Mouse (Mus musculus) forebrain, embryonic 11.5 days (tissue): ENCODE measurements around the gene Fbxo2. TPM values are rescaled to one million over a fixed set of nuclear protein-coding genes. Genes with fewer than 3 reads are reported as not detected.
"Not testable (repeated sequence)": the region's sequence is repeated elsewhere in the genome, so short reads cannot be mapped to it uniquely, and the experiment has no call there.

ENCODE experiments used
- ATAC-seq: fragments of 200-750 bp; cut with Nextera tagmentation; replicated peaks from 2 replicates; pipeline ENCODE4 v1.8.0; 2017; ENCODE audit warnings: moderate TSS enrichment; ENCODE audit not compliant: low FRiP score
- DNase-seq: peaks from one replicate; pipeline ENCODE4 v3.0.0-alpha.2; 2017; ENCODE audit warnings: low spot score
- H3K27ac ChIP-seq: fragments of 300-500 bp; sonication (generic); 2 replicates; pipeline ENCODE4 v1.5.1; 2014; ENCODE audit warnings: low read depth, low read length
- H3K27me3 ChIP-seq: fragments of 300-500 bp; sonication (generic); 2 replicates; pipeline ENCODE4 v1.6.1; 2014; ENCODE audit warnings: mild to moderate bottlenecking, low read length, mixed read lengths; ENCODE audit not compliant: control insufficient read depth, insufficient read depth
- H3K36me3 ChIP-seq: fragments of 300-500 bp; sonication (generic); 2 replicates; pipeline ENCODE4 v1.6.1; 2014; ENCODE audit warnings: mild to moderate bottlenecking, low read length, moderate library complexity, mixed read lengths; ENCODE audit not compliant: control insufficient read depth, insufficient read depth
- H3K4me1 ChIP-seq: fragments of 300-500 bp; sonication (generic); replicated peaks from 2 replicates; pipeline ENCODE4 v1.6.1; 2014; ENCODE audit warnings: low read length, mixed read lengths; ENCODE audit not compliant: control insufficient read depth, insufficient read depth
- H3K4me2 ChIP-seq: fragments of 300-500 bp; sonication (generic); 2 replicates; pipeline ENCODE4 v1.6.1; 2014; ENCODE audit warnings: low read depth, mild to moderate bottlenecking, low read length, moderate library complexity, mixed read lengths; ENCODE audit not compliant: severe bottlenecking
- H3K4me3 ChIP-seq: fragments of 300-500 bp; sonication (generic); 2 replicates; pipeline ENCODE4 v1.5.1; 2014; ENCODE audit warnings: low read depth, low read length
- H3K9ac ChIP-seq: fragments of 300-500 bp; sonication (generic); 2 replicates; pipeline ENCODE4 v1.6.1; 2014; ENCODE audit warnings: low read length
- H3K9me3 ChIP-seq: fragments of 300-500 bp; sonication (generic); 2 replicates; pipeline ENCODE4 v1.6.1; 2016; ENCODE audit warnings: low read length, mixed read lengths; ENCODE audit not compliant: control insufficient read depth
- WGBS: fragments of 180-500 bp; shearing (Covaris S2); extraction: QIAGEN DNeasy Blood & Tissue Kit; methylation state at CpG from one replicate; pipeline ENCODE4 v1.1.7; 2014; 5-methylcytosine and 5-hydroxymethylcytosine counted together
- polyA plus RNA-seq: library from polyadenylated mRNA; unstranded; fragments of >200 nt; fragmentation: Nextera tagmentation; extraction: Ambion mirVana; gene quantifications from 2 replicates; pipeline ENCODE4 v1.2.1, GENCODE M21; 2014

The Fbxo2 gene
- polyA plus RNA-seq, 1 experiment from 2014 or later = 0.87 TPM

DNA sequence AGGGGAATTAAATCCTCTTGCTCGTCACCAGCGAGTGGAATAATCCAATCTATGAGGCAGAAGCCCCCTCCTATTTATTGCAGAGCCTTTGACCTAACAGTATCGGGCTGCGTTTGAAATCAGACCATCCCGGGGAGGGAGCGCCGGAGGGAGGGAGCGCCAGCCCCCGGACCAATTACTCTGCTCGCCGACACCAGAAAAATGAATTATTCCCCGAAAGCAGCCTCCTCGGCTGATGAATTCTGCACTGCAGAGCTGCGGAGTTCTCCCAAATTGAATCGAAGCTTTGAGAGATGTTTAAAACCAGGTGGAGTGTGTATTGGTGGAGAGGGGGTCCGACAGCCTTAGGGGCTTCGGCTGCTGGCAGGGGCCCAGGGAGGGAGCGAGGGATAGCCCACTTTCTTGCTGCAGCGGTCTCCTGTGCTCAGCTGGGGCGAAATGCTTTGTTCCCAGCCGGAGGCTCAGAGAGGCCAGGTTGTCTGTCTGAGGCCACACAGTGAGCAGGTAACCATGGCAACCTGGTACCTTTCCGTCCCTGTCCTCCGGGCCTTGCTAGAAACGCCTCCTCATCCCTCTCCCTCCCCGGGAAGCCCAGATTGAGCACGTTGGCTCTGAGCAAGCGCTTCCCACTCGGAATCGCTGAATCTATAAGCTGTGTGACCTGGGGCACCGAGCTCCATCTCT lies 13.5 kb downstream of the Fbxo2 start:
- peak; percentile 22; the same call in 1 of the 2 replicates for ATAC-seq
- peaks cover 54% of the 10 kb centered on the region for H3K27me3 ChIP-seq
- H3K27ac ChIP-seq = 0 out of 2 replicates have a peak overlapping the region, but pooled peaks have one; percentile 18
- under 1% methylated on average over 30 of the region's 30 CpGs for WGBS
- peak overlapping the region; percentile 17; the same call in 1 of the 2 replicates for H3K4me3 ChIP-seq
- H3K9me3 ChIP-seq = no peaks in the 10 kb centered on the region
- H3K4me1 ChIP-seq = peaks cover 8% of the 10 kb centered on the region
- H3K36me3 ChIP-seq = no peaks in the 10 kb centered on the region
- peak overlapping the region; percentile 38 for H3K4me2 ChIP-seq
- H3K9ac ChIP-seq = peak overlapping the region; percentile 32; the same call in 1 of the 2 replicates
- peak; percentile 72 for DNase-seq

DNA sequence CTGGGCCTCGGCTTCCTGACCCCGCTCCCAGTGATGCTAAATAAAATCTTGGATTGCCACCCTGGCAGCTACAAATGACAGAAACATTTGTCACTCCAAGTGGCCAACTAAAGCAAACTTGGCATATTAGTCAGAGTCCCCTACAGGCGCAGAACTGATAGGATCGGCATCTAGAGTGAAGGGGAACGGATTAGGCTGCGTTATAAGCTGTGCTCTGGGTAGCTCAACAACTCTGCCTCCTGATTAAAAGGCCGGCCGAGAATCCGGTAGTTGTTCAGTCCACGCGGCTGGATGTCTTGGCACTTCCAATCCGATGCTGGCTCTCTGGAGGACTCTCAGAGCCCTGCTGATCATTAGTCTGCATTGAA lies 14.1 kb downstream of the Fbxo2 start:
- H3K27me3 ChIP-seq = peaks cover 51% of the 10 kb centered on the region

DNA sequence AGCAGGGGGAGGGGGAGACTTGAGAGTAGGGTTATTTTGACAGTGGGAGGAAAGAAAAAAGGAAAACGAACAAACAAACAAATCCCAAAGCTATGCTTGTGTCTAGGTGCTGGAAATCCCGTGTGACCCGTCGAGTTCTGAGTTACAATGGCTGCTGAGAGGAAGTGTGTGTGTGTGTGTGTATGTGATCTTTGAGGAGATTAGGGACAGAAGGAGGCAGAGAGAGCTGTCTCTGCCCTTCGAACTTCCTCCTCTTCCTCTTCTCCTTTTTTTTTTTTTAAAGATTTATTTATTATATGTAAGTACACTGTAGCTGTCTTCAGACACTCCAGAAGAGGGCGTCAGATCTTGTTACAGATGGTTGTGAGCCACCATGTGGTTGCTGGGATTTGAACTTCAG lies 16.2 kb downstream of the Fbxo2 start:
- H3K9ac ChIP-seq, H3K4me2 ChIP-seq, H3K9me3 ChIP-seq, ATAC-seq, DNase-seq, H3K4me3 ChIP-seq, H3K4me1 ChIP-seq, H3K36me3 ChIP-seq, H3K27ac ChIP-seq: not testable (repeated sequence)
- H3K27me3 ChIP-seq = peaks cover 44% of the 10 kb centered on the region
- WGBS = 85% methylated on average over 5 of the region's 6 CpGs

More for the DNA sequence above, 14.1 kb downstream of the Fbxo2 start:
- Histone ChIP-seq H3K9ac (no peak overlapping the region), H3K27ac (no peak overlapping the region), H3K4me2 (peak overlapping the region; percentile 38; the same call in 1 of the 2 replicates), H3K36me3 (no peaks in the 10 kb centered on the region), H3K9me3 (no peaks in the 10 kb centered on the region), H3K4me1 (peaks cover 8% of the 10 kb centered on the region), H3K4me3 (peak overlapping the region; percentile 17; the same call in 1 of the 2 replicates)
- DNase-seq (no peak), ATAC-seq (no peak)
- 6% methylated on average over 12 of the region's 12 CpGs for WGBS

- H3K27ac ChIP-seq = no peak overlapping the region
- no peaks in the 10 kb centered on the region for H3K36me3 ChIP-seq
- H3K4me2 ChIP-seq = no peak overlapping the region
- no peak overlapping the region for H3K4me3 ChIP-seq
- DNase-seq (no peak), ATAC-seq (no peak)
- H3K27me3 ChIP-seq = peaks cover 35% of the 10 kb centered on the region
- no peaks in the 10 kb centered on the region for H3K9me3 ChIP-seq
- H3K4me1 ChIP-seq = peaks cover 10% of the 10 kb centered on the region
- H3K9ac ChIP-seq = no peak overlapping the region
Observed at GRCm38 (mm10) chr4:148177716-148178115, 17.3 kb downstream of the Fbxo2 start.

GRCm38 (mm10) chr4:148181483-148181882 lies 21.1 kb downstream of the Fbxo2 start:
- Histone ChIP-seq H3K4me3 (no peak overlapping the region), H3K27me3 (peaks cover 7% of the 10 kb centered on the region), H3K36me3 (no peaks in the 10 kb centered on the region), H3K9ac (no peak overlapping the region), H3K4me1 (peaks cover 5% of the 10 kb centered on the region; the same call in 1 of the 2 replicates), H3K9me3 (no peaks in the 10 kb centered on the region), H3K4me2 (no peak overlapping the region), H3K27ac (no peak overlapping the region)
- 88% methylated on average over 12 of the region's 12 CpGs for WGBS
- no peak for DNase-seq
- no peak for ATAC-seq

- ATAC-seq (peak; percentile 60), DNase-seq (peak; percentile 66)
- peaks cover 5% of the 10 kb centered on the region; the same call in 1 of the 2 replicates for H3K4me1 ChIP-seq
- no peak overlapping the region for H3K4me3 ChIP-seq
- peaks cover 7% of the 10 kb centered on the region for H3K27me3 ChIP-seq
- H3K9ac ChIP-seq = no peak overlapping the region
- no peak overlapping the region for H3K4me2 ChIP-seq
- WGBS = 25% methylated on average over 8 of the region's 8 CpGs
- H3K36me3 ChIP-seq = no peaks in the 10 kb centered on the region
- H3K27ac ChIP-seq = no peak overlapping the region
- H3K9me3 ChIP-seq = no peaks in the 10 kb centered on the region
Observed at GRCm38 (mm10) chr4:148182363-148182762, 21.9 kb downstream of the Fbxo2 start.

DNA sequence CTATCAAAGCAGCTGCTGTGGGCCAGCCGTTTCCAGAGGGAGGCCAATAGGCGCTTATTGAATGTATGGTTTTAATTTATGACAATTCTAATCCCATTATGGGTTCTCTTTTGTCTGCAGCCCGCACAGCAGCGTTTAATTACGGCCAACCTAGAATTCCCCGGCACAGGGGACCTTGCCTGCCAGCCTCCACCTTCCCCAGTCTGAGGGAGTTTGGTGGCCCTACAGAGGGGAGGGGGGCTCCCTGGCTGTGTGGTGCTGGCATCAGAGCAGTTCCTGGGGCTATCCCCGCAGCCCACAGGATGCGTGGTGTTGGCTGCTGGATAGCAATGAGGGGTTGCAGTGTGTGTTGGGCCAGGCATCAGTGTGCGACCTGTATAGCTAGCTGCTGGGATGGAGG lies 24.1 kb downstream of the Fbxo2 start:
- ATAC-seq = no peak
- Histone ChIP-seq H3K36me3 (no peaks in the 10 kb centered on the region), H3K4me2 (no peak overlapping the region), H3K9ac (no peak overlapping the region), H3K9me3 (no peaks in the 10 kb centered on the region), H3K27me3 (0 out of 2 replicates have a peak, but pooled peaks cover 2% of the 10 kb centered on the region), H3K4me1 (peaks cover 5% of the 10 kb centered on the region; the same call in 1 of the 2 replicates), H3K27ac (no peak overlapping the region), H3K4me3 (no peak overlapping the region)
- no peak for DNase-seq
- 30% methylated on average over 9 of the region's 9 CpGs for WGBS

- ATAC-seq (no peak), DNase-seq (no peak)
- 70% methylated on average over 4 of the region's 4 CpGs for WGBS
- Histone ChIP-seq H3K9me3 (no peaks in the 10 kb centered on the region), H3K4me3 (no peak overlapping the region), H3K4me2 (no peak overlapping the region), H3K9ac (no peak overlapping the region), H3K36me3 (no peaks in the 10 kb centered on the region), H3K27me3 (0 out of 2 replicates have a peak, but pooled peaks cover 2% of the 10 kb centered on the region), H3K4me1 (peaks cover 5% of the 10 kb centered on the region; the same call in 1 of the 2 replicates), H3K27ac (no peak overlapping the region)
Observed at GRCm38 (mm10) chr4:148185819-148186218, 25.4 kb downstream of the Fbxo2 start.

DNA sequence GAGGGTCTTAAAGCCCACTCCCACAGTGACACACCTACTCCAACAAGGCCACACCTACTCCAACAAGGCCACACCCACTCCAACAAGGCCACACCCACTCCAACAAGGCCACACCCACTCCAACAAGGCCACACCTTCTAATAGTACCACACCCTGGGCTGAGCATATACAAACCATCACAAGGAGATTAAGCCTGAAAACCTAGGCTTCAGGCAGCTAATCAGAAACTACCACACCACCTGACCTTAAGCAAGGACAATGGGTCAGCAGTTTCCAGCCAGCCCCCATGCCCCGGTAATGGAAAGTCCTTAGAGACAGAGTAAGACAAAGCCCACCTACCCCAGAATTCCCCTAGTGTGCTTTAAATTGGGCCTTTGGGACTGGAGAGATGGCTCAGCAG lies 28.3 kb downstream of the Fbxo2 start:
- not testable (repeated sequence) for H3K9ac ChIP-seq, H3K27me3 ChIP-seq, H3K36me3 ChIP-seq, ATAC-seq, H3K9me3 ChIP-seq, H3K4me2 ChIP-seq, H3K27ac ChIP-seq, DNase-seq, H3K4me3 ChIP-seq, H3K4me1 ChIP-seq
- WGBS = 89% methylated on average over 1 of the region's 1 CpGs
